Mouse (Mus musculus) megakaryocyte, embryonic 14.5 days (primary cell): ENCODE data around the gene Dnajc28.

Experiments
- FLI1 ChIP-seq: IDR thresholded peaks from 2 replicates; pipeline ENCODE4 v1.6.1; 2012; ENCODE audit warnings: low read length, inconsistent platforms, mixed read lengths
- GATA1 ChIP-seq: IDR thresholded peaks from 3 replicates; pipeline ENCODE4 v1.6.1; 2012; ENCODE audit warnings: mixed read lengths, low read length, inconsistent platforms, borderline replicate concordance

GRCm38 (mm10) chr16:91620991-91621390 lies 2.2 kb upstream of the Dnajc28 start:
- no peak for TF ChIP-seq GATA1
- no peak for TF ChIP-seq FLI1
